Mouse (Mus musculus): ENCODE data around the gene Zfp207. TPM values are rescaled to one million over a fixed set of nuclear protein-coding genes. Genes with fewer than 3 reads are reported as not detected.
"Not testable (repeated sequence)": the region's sequence is repeated elsewhere in the genome, so short reads cannot be mapped to it uniquely, and the experiment has no call there.

Zfp207 gene
- 158 and 187 TPM in 2 replicates for total RNA-seq (2021)
- long read RNA-seq, transcript Zfp207-202 (12 exons, 1,562 nt): minor isoform, 6 of 37 reads
- long read RNA-seq, transcript Zfp207-201 (11 exons, 2,245 nt): major isoform, 13 of 37 reads
- long read RNA-seq, partial matches to known transcripts: 8 of 37 reads
- long read RNA-seq, other reads (novel, unspliced or antisense): 10 of 37 reads

DNA sequence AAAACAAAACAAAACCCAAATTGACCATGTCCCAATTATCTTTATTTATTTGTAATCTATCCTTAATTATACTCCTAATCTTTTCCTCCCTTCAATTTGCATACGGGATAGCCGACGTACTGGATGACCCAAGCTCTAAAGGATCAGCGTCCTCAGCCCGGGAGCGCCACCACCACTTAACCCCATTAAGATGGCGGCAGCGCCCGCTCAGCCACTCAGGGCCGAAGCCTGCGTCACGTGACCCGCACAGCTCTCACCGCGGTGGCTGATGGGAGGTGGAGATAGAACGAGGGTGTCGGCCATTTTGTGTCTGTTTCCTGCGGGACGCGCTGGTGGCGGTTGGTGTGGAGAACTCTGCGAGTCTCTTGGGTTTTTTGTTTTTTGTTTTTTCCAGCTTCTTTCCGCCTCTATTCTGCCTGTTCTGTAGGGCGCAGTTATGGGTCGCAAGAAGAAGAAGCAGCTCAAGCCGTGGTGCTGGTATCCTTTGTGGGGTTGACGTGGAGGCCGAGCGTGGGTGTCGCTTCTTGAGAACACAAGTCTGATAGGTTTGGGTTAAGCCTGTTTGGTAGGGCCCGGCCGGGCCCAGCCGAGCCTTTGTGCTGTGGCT lies at the start of gene Zfp207:
TSS of gene Zfp207 (plus strand) at position 261 of the 607 bp plus-strand sequence.
- DNase-seq: peak; percentile 98

DNA sequence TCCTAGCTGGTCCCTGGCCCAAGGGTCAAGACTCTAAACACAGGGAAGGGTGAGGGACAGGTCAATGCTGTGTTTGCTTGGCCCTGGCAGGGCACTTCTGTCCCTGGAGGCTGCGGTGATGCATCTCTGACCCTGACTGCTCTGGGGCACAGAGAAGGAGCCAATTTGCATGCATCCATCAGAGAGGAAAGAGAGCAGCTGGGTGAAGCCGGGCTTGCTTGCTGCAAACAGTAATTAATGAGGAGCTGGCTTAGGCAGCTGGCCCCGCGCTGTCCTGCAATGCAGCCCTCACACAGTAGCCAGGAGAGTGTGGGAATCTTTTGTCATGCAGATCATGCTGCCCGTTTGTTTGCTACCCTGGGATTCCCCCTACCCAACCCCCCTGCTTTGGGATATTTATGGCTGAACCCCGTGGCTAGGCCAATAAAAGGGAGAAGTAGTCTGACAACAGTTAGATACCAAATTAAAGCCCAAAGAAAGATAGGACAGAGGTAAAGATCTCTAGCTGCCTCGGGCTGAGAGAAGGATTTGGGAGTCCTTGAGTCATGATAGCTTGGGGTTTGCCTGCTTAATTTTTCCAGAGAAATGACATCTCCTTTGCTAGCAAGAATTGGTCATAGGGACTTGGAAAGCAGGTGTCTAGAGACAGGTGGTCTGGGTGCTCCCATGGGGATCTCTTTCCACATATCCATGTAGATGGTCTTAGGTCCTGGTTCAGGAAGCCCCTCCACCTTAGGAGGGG lies 47.3 kb upstream of the Zfp207 start:
- peak; percentile 36 for DNase-seq

- DNase-seq: peak; percentile 34
These were observed 46.7 kb upstream of the Zfp207 start for GRCm38 (mm10) chr11:80336351-80336730.

DNA sequence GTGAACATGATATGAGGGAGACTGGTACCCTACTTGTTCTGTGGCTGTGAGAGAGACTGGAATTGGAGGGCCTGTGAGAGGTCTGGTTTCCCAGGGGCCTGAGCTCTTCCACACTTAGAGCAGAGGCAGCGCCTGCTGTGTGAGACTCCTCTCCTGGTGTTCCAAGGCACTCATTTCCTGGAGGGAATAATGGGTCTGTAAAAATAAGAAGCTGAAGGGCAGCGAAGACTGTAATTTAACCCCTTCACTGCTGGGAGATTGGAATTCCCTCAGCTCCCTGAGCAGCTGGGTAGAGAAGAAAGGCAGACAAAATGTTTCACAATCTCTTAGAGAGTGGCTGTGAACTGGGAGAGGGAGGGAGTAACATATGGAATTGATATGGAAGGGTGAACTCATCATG lies 40.6 kb upstream of the Zfp207 start:
- no peak for DNase-seq

DNA sequence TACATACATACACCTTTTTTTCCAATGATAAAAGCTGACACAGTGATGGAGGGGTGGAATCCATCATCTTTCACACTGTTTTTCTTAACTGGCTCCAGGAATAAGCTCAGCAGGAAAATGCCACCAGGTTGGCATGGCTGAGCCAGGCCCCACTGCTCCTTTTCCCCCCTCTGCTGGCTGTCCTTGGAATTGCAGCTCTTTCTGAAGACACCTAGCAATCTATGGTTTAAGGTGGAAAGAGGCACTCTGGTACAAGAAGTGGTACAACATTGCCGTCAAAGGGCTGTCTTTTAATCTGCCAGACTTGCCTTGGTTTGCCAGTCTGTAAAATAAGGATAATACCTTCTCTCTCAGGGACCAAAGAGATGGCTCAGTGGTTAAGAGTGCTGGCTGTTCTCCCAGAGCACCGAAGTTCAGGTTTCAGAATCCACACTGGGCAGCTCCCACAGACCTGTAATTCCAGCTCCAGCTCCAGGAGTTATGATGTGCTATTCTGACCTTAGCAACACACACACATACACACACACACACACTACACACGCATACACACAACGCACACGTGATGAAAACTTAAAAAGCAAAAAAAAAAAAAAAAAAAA lies 31.1 kb upstream of the Zfp207 start:
- DNase-seq: peak; percentile 88

DNA sequence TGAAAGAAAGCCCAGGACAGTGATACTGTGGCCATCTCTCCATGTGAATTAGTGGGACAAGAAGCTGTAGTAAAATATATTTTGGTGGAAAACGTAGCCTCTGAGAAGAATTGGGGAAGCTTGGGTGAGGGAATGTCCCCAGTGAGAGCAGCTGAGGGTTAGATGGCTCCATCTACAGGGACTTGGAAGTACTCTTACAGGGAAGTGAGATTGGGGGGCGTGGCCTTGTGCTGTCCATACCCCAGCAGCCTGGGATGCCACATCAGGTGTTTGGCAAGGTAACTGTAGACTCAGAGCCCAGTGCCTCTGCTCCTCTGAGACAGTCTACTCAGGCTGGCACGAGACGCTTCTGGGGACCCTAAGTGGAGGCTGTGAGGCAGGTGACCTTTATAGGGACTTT lies 28.2 kb upstream of the Zfp207 start:
- DNase-seq: no peak

DNA sequence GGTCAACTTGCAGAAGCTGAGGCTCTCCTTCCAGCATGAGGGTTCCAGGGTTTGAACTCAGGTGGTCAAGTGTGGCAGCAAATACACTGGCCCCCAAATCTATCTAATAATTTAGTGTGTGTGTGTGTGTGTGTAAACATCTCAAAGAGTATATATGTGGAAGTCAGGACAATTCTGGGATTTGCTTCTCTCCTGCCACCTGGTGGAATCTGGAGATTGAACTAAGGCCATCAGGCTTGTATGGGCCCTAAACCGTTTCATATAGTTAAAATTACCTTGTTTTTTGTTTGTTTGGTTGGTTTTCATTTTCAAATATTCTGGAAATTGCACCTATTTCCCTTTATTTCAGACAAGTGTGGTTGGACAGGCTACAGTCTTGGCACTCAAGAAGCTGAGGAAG lies 14.1 kb upstream of the Zfp207 start:
- no peak for DNase-seq

- DNase-seq: no peak
These were observed 6.4 kb upstream of the Zfp207 start for GRCm38 (mm10) chr11:80376651-80377050.

GRCm38 (mm10) chr11:80377712-80378451 lies 5.2 kb upstream of the Zfp207 start, which contains the start of gene 5730455P16Rik:
5730455P16Rik (minus strand) TSS chr11:80378034.
- peak; percentile 86 for DNase-seq

- not testable (repeated sequence) for DNase-seq
These were observed 4.5 kb upstream of the Zfp207 start for GRCm38 (mm10) chr11:80378452-80379068.

DNA sequence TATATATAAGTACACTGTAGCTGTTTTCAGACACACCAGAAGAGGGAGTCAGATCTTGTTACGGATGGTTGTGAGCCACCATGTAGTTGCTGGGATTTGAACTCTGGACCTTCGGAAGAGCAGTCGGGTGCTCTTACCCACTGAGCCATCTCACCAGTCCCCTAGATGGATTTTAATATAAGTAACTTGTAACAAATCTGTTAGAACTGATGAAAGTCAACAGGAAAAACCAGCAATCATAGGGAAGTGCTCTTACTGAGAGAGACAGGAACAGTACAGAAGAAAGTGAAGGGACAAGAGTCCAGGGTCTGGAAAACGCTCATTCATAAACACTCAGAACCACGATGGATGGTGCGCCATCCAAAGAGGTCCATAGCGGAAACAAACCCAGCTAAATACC lies 3.9 kb upstream of the Zfp207 start:
- not testable (repeated sequence) for DNase-seq

GRCm38 (mm10) chr11:80382626-80383018 lies 457 bp upstream of the Zfp207 start:
- DNase-seq: peak; percentile 11

GRCm38 (mm10) chr11:80383626-80384046 lies 557 bp downstream of the Zfp207 start:
- no peak for DNase-seq

DNA sequence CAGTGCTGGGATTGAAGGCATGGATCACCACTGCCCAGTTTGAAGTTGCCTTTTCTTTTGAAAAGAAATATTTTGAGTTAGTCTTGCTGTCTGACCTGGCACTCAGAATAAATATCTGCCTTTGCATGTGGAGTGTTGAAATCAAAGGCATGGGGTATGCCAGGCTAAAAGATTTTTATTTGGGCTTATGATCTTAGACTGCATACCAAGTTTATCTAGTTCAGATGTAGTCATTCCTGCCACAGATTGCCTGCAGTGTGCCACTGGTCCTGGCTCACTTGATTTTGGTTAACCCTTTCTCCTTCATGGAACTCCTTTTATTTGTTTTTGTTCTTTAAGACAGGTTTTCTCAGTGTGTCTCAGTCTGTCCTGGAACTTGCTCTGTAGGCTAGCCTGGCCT lies 1.4 kb downstream of the Zfp207 start:
- DNase-seq: no peak

DNA sequence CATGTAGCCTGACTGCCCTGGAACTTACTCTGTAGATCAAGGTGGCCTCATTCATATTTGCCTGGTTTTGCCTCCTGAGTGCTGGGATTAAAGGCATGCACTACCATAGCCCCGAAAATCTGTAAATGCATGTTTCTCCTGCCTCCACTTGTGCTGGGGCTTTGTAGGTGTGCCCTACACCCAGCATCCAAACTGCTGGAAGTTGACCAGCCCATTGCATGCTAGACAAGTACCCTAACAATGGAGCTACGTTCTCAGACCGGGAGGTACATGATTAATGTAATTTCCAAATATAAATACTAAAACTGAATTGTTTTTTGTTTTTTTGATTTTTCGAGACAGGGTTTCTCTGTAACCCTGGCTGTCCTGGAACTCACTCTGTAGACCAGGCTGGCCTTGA lies 2.0 kb downstream of the Zfp207 start:
- DNase-seq: no peak

GRCm38 (mm10) chr11:80386790-80387189 lies 3.7 kb downstream of the Zfp207 start:
- no peak for DNase-seq

GRCm38 (mm10) chr11:80389885-80390284 lies 6.8 kb downstream of the Zfp207 start:
- no peak for DNase-seq

DNA sequence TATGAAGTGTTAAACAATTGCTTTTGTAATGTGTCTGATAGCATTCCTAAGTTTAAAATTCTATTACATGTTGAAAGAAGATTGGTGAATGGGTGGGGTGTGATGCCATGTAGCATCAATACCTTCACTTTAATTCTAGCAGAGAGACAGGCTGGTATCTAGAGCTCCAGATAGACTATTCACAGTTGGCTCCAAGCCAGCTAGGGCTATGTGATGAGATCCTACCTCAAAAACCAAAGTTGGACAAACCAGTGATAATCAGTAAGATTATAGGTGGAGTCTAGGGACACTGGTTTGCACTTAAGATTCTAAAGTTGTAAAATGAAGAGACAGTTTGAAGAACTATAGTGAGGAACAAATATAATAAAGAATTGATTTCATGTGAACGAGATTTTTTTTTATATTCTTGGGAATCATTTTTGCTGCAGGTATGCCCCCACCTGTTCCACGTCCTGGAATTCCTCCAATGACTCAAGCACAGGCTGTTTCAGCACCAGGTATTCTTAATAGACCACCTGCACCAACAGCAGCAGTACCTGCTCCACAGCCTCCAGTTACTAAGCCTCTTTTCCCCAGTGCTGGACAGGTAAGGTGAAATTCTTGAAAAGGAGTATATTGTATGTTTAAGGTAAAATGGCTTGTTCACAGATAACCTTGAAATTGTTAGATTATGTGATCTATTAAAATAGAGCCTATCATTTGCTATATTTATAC lies 8.5 kb downstream of the Zfp207 start:
- no peak for DNase-seq

GRCm38 (mm10) chr11:80395930-80396329 lies 12.9 kb downstream of the Zfp207 start:
- no peak for DNase-seq

DNA sequence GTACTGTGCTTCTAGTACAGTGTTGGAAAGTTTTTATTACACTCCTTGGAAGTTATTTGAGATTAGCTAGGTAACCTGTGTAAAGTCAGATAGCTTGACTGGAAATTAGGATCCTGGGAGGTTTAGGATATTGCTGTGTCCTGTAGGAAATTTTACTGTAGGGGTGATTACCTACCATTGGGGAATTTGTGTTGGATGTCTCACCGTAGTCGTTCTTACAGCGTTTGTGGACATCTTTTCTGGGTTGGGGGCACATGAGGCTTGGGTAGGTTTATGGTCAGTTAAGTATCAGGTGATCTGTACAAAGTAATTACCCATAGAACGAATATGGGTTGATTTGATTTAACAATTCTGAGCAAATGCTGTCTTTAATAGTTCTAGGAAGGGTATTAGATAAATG lies 13.5 kb downstream of the Zfp207 start:
- no peak for DNase-seq

DNA sequence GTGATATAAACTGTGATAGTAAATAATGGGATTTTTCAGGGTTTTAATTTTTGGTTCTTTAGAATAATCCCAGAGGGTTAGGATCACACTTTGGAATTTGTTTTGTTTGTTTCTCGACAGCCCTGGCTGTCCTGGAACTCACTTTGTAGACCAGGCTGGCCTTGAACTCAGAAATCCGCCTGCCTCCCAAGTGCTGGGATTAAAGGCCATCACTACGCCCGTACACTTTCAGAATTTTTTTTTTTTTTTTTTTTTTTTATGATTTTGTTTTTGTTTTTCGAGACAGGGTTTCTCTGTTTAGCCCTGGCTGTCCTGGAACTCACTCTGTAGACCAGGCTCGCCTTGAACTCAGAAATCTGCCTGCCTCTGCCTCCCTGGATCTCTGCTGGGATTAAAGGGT lies 24.8 kb downstream of the Zfp207 start:
- DNase-seq: not testable (repeated sequence)

Measured in adrenal gland, postnatal 25 days (tissue).